Mouse (Mus musculus) thymus, adult 2 months (tissue): ENCODE measurements around the gene Olfr1394.

Experiments used
- CTCF ChIP-seq: fragments of 200-500 bp; IDR thresholded peaks from 2 replicates; pipeline ENCODE4 v1.5.1; 2012; ENCODE audit warnings: mild to moderate bottlenecking, control low read depth, low read length, moderate library complexity, borderline replicate concordance; ENCODE audit not compliant: control insufficient read depth, poor library complexity, insufficient read depth; ENCODE audit errors: extremely low read depth
- POLR2A ChIP-seq: fragments of 200-500 bp; IDR thresholded peaks from 2 replicates; pipeline ENCODE4 v1.6.1; 2012; ENCODE audit warnings: mild to moderate bottlenecking, low read length, control low read depth, moderate library complexity; ENCODE audit not compliant: control insufficient read depth, poor library complexity, insufficient read depth; ENCODE audit errors: extremely low read depth

GRCm38 (mm10) chr11:49108833-49109232 is 45.3 kb upstream of the Olfr1394 start:
- TF ChIP-seq POLR2A, result no peak
- TF ChIP-seq CTCF, result no peak
